Mouse (Mus musculus) forebrain, postnatal 0 days (tissue): ENCODE results near the gene Ccne1. TPM values are rescaled to one million over a fixed set of nuclear protein-coding genes. Genes with fewer than 3 reads are reported as not detected.
"Not testable (repeated sequence)": the region's sequence is repeated elsewhere in the genome, so short reads cannot be mapped to it uniquely, and the experiment has no call there.

Experiments used
- ATAC-seq: fragments of 200-750 bp; cut with Nextera tagmentation; 2 replicates; pipeline ENCODE4 v1.8.0; 2017; ENCODE audit warnings: mild to moderate bottlenecking, moderate library complexity
- DNase-seq: peaks from one replicate; pipeline ENCODE4 v3.0.0-alpha.2; 2015
- H3K27ac ChIP-seq: fragments of 300-500 bp; sonication (generic); 2 replicates; pipeline ENCODE4 v1.5.1; 2014; ENCODE audit warnings: low read depth, mild to moderate bottlenecking, antibody characterized with exemption, low read length, moderate library complexity, mixed read lengths
- H3K27me3 ChIP-seq: fragments of 300-500 bp; sonication (generic); 2 replicates; pipeline ENCODE4 v1.6.1; 2014; ENCODE audit warnings: mild to moderate bottlenecking, low read length, mixed read lengths; ENCODE audit not compliant: insufficient read depth
- H3K36me3 ChIP-seq: fragments of 300-500 bp; sonication (generic); 2 replicates; pipeline ENCODE4 v1.6.1; 2014; ENCODE audit warnings: mild to moderate bottlenecking, moderate library complexity; ENCODE audit not compliant: insufficient read depth
- H3K4me1 ChIP-seq: fragments of 300-500 bp; sonication (generic); 2 replicates; pipeline ENCODE4 v1.6.1; 2014; ENCODE audit warnings: antibody characterized with exemption; ENCODE audit not compliant: insufficient read depth
- H3K4me2 ChIP-seq: fragments of 300-500 bp; sonication (generic); 2 replicates; pipeline ENCODE4 v1.6.1; 2014; ENCODE audit warnings: low read depth, mild to moderate bottlenecking, moderate library complexity
- H3K4me3 ChIP-seq: fragments of 300-500 bp; sonication (generic); 2 replicates; pipeline ENCODE4 v1.5.1; 2014; ENCODE audit warnings: low read depth, low read length, mixed read lengths
- H3K9ac ChIP-seq: fragments of 300-500 bp; sonication (generic); 2 replicates; pipeline ENCODE4 v1.6.1; 2014; ENCODE audit warnings: mild to moderate bottlenecking
- H3K9me3 ChIP-seq: fragments of 300-500 bp; sonication (generic); 2 replicates; pipeline ENCODE4 v1.6.1; 2016; ENCODE audit warnings: low read length
- CTCF ChIP-seq: sonication (generic); IDR thresholded peaks from 2 replicates; pipeline ENCODE4 v1.5.1; 2016; ENCODE audit warnings: antibody characterized with exemption, control low read depth, low read depth
- WGBS: fragments of 180-500 bp; shearing (Covaris S2); extraction: QIAGEN DNeasy Blood & Tissue Kit; methylation state at CpG from one replicate; pipeline ENCODE4 v1.1.7; 2014; 5-methylcytosine and 5-hydroxymethylcytosine counted together
- polyA plus RNA-seq: library from polyadenylated mRNA; unstranded; fragments of >200 nt; fragmentation: Nextera tagmentation; extraction: Ambion mirVana; gene quantifications from 2 replicates; pipeline ENCODE4 v1.2.1, GENCODE M21; 2015
- total RNA-seq: library from RNA; depleted of rRNA; stranded (reverse); fragments of >200 nt; gene quantifications from 2 replicates; pipeline ENCODE4 v1.2.3, GENCODE M21; 2014

Ccne1 gene
- total and polyA plus RNA-seq, 2 experiments from 2014 or later: 9.9 to 11.8 TPM

DNA sequence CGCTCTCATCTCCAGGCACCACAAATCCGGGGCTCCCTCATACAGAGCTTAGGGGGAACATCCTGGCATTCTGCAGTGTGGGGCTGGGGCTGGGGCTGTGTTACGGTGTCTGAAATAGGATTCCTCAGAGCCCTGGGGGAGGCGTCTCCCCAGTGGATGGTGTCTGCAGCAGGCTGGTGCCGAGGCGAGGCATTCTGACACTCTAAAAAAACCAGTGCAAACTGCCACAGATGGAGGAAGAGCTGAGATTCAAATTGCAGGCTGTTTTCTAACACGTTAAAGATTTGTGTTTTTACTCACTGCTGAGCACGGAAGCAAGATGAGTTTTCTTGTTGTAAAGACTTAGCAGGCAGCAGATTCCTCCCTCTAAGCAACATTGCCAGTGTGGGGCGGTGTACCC is 33.0 kb upstream of the Ccne1 start:
- ATAC-seq: peak; percentile 82

DNA sequence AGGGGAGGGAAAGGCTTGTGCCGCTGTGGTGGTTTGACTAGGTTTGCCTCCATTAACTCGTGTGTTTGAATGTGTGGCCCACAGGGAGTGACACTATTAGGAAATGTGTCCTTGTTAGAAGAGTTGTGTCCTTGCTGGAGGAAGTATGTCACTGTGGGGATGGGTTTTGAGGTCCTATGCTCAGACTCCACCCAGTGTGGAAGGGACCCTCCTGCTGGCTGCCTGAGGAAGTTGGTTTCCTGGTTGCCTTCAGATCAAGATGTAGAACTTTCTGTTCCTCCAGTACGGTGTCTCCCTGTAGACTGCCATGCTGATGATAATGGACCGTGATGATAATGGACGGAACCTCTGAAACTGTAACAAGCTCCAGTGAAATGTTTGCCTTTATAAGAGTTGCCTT is 27.1 kb upstream of the Ccne1 start:
- no peaks in the 10 kb centered on the region for H3K36me3 ChIP-seq
- no peak overlapping the region for H3K4me2 ChIP-seq
- ATAC-seq: no peak
- H3K9me3 ChIP-seq: no peaks in the 10 kb centered on the region
- 93% methylated on average over 5 of the region's 5 CpGs for WGBS
- no peak for DNase-seq
- no peak overlapping the region for H3K27ac ChIP-seq
- H3K4me1 ChIP-seq: no peaks in the 10 kb centered on the region; the same call in 1 of the 2 replicates
- TF ChIP-seq CTCF: no peak
- H3K4me3 ChIP-seq: no peak overlapping the region
- no peaks in the 10 kb centered on the region for H3K27me3 ChIP-seq
- H3K9ac ChIP-seq: no peak overlapping the region

More for the DNA sequence above, 33.0 kb upstream of the Ccne1 start:
- Histone ChIP-seq H3K27ac (peak overlapping the region; percentile 57; the same call in 1 of the 2 replicates), H3K9ac (no peak overlapping the region), H3K4me1 (no peaks in the 10 kb centered on the region; the same call in 1 of the 2 replicates), H3K4me3 (no peak overlapping the region), H3K9me3 (no peaks in the 10 kb centered on the region), H3K4me2 (no peak overlapping the region), H3K36me3 (no peaks in the 10 kb centered on the region), H3K27me3 (no peaks in the 10 kb centered on the region)
- 48% methylated on average over 9 of the region's 9 CpGs for WGBS
- no peak for TF ChIP-seq CTCF
- peak; percentile 73 for DNase-seq

DNA sequence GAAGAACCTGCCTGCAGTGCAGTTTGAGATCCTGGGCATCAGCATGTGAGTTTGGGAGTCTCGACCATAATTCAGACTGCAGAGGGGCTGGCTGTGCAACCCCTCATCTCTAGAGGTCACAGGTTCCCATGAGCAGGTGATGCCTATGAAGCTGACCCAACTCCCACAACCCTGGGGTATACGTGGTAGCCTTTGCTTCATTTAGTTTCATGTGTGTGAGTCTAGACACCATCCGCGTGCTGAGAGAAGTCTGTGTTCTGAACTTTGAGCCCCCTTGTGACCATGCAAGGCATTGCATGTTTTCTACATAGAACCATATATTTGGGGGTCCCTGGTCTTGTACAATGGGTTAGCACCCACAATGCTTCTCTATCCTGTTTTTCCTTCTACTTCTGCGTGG is 23.9 kb upstream of the Ccne1 start:
- DNase-seq (peak; percentile 69), ATAC-seq (peak; percentile 69)
- WGBS: 22% methylated on average over 5 of the region's 5 CpGs
- peak; percentile 74 for TF ChIP-seq CTCF
- Histone ChIP-seq H3K4me1 (no peaks in the 10 kb centered on the region), H3K9me3 (no peaks in the 10 kb centered on the region), H3K4me2 (no peak overlapping the region), H3K36me3 (no peaks in the 10 kb centered on the region), H3K27me3 (no peaks in the 10 kb centered on the region), H3K27ac (no peak overlapping the region), H3K4me3 (no peak overlapping the region), H3K9ac (no peak overlapping the region)

DNA sequence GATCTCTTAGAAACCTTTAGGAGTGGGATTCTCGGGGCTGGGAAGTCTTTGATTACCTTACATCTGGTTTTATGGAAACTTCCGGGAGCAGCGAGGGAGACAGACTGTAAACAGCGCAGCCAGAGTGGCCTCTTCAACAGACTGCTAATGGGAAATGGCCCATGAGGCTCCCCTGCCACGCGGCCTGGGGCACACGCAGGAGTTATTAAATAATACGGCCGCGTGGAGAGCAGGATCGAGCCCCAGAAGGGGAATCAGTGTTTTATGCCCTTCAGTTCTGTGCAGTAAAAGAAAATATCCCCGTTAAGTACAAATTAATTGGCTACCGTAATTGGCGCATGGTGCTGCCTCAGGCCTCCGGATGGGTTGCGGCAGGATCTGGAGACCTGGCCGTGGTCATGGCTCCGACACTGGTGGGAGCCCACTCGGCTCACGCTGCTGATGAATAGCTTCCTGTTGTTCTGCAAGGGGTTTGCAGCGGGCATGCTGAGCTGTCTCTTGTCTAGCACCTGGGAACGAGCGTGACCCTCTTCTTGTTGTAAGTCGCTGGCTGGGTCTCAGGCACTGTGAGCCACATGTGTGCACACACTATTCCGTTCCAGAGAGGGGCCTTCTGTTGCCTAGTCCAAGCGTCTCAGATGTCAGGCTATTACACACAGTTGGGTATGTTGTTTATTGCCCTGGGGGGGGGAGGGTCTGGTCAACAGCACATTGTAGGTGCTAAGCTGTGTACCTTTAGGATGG is 22.8 kb upstream of the Ccne1 start:
- Histone ChIP-seq H3K27me3 (no peaks in the 10 kb centered on the region), H3K27ac (no peak overlapping the region), H3K36me3 (no peaks in the 10 kb centered on the region), H3K4me2 (no peak overlapping the region), H3K4me3 (no peak overlapping the region), H3K9me3 (no peaks in the 10 kb centered on the region), H3K9ac (no peak overlapping the region), H3K4me1 (no peaks in the 10 kb centered on the region)
- ATAC-seq (no peak), DNase-seq (no peak)
- no peak for TF ChIP-seq CTCF
- 63% methylated on average over 26 of the region's 26 CpGs for WGBS

DNA sequence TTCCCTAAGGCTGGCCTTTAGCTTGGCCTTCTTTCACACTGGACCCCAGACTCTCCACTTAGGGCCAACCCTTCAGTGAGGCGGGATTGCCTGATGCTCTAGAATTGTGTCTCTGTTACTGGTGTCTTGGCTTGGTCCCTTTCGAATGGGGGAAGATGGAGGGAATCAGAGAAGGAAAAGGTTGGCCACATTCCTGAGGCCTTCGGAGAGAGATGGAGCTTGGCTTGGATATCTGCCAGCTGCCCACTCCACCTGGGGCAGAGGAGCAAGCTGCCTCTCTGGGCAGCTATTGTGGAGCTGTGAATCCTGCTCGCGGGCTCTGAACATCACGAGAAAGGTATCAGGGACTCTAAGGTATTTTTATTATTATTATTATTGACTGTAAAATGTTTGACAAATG is 22.2 kb upstream of the Ccne1 start:
- Histone ChIP-seq H3K4me3 (no peak overlapping the region), H3K4me2 (no peak overlapping the region), H3K27me3 (no peaks in the 10 kb centered on the region), H3K36me3 (no peaks in the 10 kb centered on the region), H3K4me1 (no peaks in the 10 kb centered on the region), H3K9ac (no peak overlapping the region), H3K27ac (no peak overlapping the region), H3K9me3 (no peaks in the 10 kb centered on the region)
- no peak for TF ChIP-seq CTCF
- DNase-seq: no peak
- WGBS: 77% methylated on average over 6 of the region's 6 CpGs
- ATAC-seq: no peak

DNA sequence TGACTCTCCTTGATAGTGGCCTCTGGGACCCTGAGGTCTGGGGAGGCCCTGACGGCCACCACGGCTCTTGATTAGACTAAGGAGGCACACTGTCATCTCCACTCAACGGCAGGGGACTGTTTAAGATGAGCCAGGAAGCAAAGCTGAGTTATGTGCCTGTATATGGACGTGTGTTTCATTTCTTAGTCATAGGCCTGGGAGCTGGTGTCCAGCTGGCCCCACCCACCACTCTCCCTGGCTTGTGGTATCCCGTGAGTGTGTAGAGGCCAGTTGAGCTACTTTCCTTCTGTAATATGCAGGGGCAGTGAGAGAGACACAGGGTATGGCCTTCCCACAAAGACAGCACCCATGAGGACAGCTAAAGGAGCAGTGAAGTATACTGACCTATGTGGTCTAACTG is 20.9 kb upstream of the Ccne1 start:
- H3K27ac ChIP-seq, DNase-seq, H3K27me3 ChIP-seq, H3K9me3 ChIP-seq, H3K4me1 ChIP-seq, H3K4me2 ChIP-seq, H3K36me3 ChIP-seq, ATAC-seq, H3K4me3 ChIP-seq, H3K9ac ChIP-seq: not testable (repeated sequence)
- WGBS: 73% methylated on average over 5 of the region's 5 CpGs

DNA sequence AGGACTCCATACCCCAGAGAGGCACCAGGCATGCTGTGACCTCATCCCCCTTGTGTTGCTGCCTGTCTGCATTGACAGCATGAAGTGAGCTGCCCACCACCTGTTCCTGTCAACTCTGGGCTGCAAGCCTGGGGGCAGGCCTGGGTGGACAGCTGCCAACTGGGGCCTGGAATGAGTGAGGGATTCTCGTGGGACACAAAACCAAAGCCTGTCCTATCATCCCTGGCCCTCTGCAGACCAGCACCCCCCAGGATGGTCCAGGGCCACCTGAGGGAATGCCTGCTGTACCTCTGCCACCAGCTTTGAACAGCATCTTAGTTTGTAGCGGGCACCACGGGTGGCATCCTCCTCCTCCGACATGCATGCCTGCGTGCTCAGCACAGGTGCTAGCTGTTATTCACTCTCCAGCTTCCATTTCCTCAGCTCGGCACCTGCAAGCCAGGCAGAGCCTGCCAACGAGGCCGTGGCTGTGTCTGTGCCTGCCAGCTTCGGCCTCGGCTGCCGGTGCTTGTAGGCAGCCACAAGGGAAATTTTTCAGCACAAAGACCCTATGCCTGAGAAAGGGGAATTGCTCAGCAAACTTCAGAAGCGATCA is 18.3 kb upstream of the Ccne1 start:
- no peaks in the 10 kb centered on the region for H3K36me3 ChIP-seq
- no peaks in the 10 kb centered on the region; the same call in 1 of the 2 replicates for H3K27me3 ChIP-seq
- no peak overlapping the region for H3K27ac ChIP-seq
- ATAC-seq (peak; percentile 74), DNase-seq (peak; percentile 37)
- TF ChIP-seq CTCF: no peak
- WGBS: 42% methylated on average over 12 of the region's 12 CpGs
- no peaks in the 10 kb centered on the region for H3K9me3 ChIP-seq
- no peaks in the 10 kb centered on the region for H3K4me1 ChIP-seq
- no peak overlapping the region for H3K4me2 ChIP-seq
- no peak overlapping the region for H3K4me3 ChIP-seq
- H3K9ac ChIP-seq: no peak overlapping the region

DNA sequence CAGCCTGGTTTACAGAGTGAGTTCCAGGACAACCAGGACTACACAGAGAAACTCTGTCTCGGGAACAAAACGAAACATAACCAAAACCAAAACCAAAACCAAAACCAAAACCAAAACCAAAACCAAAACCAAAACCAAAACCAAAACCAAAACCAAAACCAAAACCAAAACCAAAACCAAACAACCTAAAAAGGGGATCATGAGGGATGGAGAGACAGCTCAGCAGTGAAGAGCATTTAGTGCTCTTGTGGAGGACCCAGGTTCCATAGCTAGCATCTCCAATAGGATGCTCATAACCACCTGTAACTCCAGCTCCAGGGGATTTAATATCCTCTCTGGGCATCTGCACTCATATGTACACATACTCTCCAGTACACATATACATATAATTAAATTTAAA is 16.8 kb upstream of the Ccne1 start:
- H3K4me1 ChIP-seq, H3K4me2 ChIP-seq, H3K27me3 ChIP-seq, H3K36me3 ChIP-seq, H3K4me3 ChIP-seq, ATAC-seq, H3K9me3 ChIP-seq, H3K27ac ChIP-seq, DNase-seq, H3K9ac ChIP-seq: not testable (repeated sequence)
- 97% methylated on average over 2 of the region's 2 CpGs for WGBS
